Mouse (Mus musculus) hindbrain, embryonic 10.5 days (tissue): ENCODE data around the gene Itgb1. TPM values are rescaled to one million over a fixed set of nuclear protein-coding genes. Genes with fewer than 3 reads are reported as not detected.

ENCODE experiments used
- DNase-seq: peaks from one replicate; pipeline ENCODE4 v3.0.0-alpha.2; 2017; ENCODE audit warnings: low spot score
- H3K27ac ChIP-seq: fragments of 300-500 bp; sonication (generic); 2 replicates; pipeline ENCODE4 v1.5.1; 2016; ENCODE audit warnings: mild to moderate bottlenecking, moderate library complexity
- H3K27me3 ChIP-seq: fragments of 300-500 bp; sonication (generic); 2 replicates; pipeline ENCODE4 v1.6.1; 2016; ENCODE audit warnings: mild to moderate bottlenecking; ENCODE audit not compliant: poor library complexity, insufficient read depth, severe bottlenecking
- H3K36me3 ChIP-seq: fragments of 300-500 bp; sonication (generic); 2 replicates; pipeline ENCODE4 v1.6.1; 2016; ENCODE audit warnings: mild to moderate bottlenecking, moderate library complexity
- H3K4me1 ChIP-seq: fragments of 300-500 bp; sonication (generic); replicated peaks from 2 replicates; pipeline ENCODE4 v1.6.1; 2016; ENCODE audit warnings: mild to moderate bottlenecking
- H3K4me3 ChIP-seq: fragments of 300-500 bp; sonication (generic); 2 replicates; pipeline ENCODE4 v1.5.1; 2016; ENCODE audit warnings: mild to moderate bottlenecking, moderate library complexity
- H3K9me3 ChIP-seq: fragments of 300-500 bp; sonication (generic); 2 replicates; pipeline ENCODE4 v1.6.1; 2016; ENCODE audit warnings: mild to moderate bottlenecking, moderate library complexity
- WGBS: fragments of 180-500 bp; shearing (Covaris S2); methylation state at CpG from one replicate; pipeline ENCODE4 v1.1.7; 2016; 5-methylcytosine and 5-hydroxymethylcytosine counted together
- polyA plus RNA-seq: library from polyadenylated mRNA; unstranded; fragments of >200 nt; fragmentation: Nextera tagmentation; extraction: Ambion mirVana; gene quantifications from 2 replicates; pipeline ENCODE4 v1.2.1, GENCODE M21; 2016

The Itgb1 gene
- polyA plus RNA-seq, 1 experiment from 2014 or later: 110 TPM

- Histone ChIP-seq H3K27ac (no peak overlapping the region), H3K4me3 (no peak overlapping the region), H3K9me3 (no peaks in the 10 kb centered on the region), H3K4me1 (no peaks in the 10 kb centered on the region), H3K27me3 (no peaks in the 10 kb centered on the region), H3K36me3 (0 out of 2 replicates have a peak, but pooled peaks cover 3% of the 10 kb centered on the region)
- DNase-seq: no peak
- WGBS: 95% methylated on average over 1 of the region's 1 CpGs
Observed at GRCm38 (mm10) chr8:128696701-128697397, 11.4 kb downstream of the Itgb1 start.

- 88% methylated on average over 3 of the region's 3 CpGs for WGBS
- no peak overlapping the region for H3K27ac ChIP-seq
Observed at GRCm38 (mm10) chr8:128697945-128698344, 12.5 kb downstream of the Itgb1 start.

GRCm38 (mm10) chr8:128704376-128704775 is 18.9 kb downstream of the Itgb1 start:
- no peak for DNase-seq
- Histone ChIP-seq H3K36me3 (peaks cover 34% of the 10 kb centered on the region), H3K4me3 (no peak overlapping the region), H3K4me1 (no peaks in the 10 kb centered on the region), H3K9me3 (no peaks in the 10 kb centered on the region), H3K27ac (no peak overlapping the region), H3K27me3 (no peaks in the 10 kb centered on the region)
- 82% methylated on average over 1 of the region's 1 CpGs for WGBS

More at GRCm38 (mm10) chr8:128697945-128698344, 12.5 kb downstream of the Itgb1 start:
- H3K36me3 ChIP-seq: 0 out of 2 replicates have a peak, but pooled peaks cover 3% of the 10 kb centered on the region
- H3K9me3 ChIP-seq: no peaks in the 10 kb centered on the region
- H3K27me3 ChIP-seq: no peaks in the 10 kb centered on the region
- H3K4me3 ChIP-seq: no peak overlapping the region
- H3K4me1 ChIP-seq: no peaks in the 10 kb centered on the region
- DNase-seq: no peak

- Histone ChIP-seq H3K4me3 (no peak overlapping the region), H3K9me3 (no peaks in the 10 kb centered on the region), H3K36me3 (peaks cover 36% of the 10 kb centered on the region), H3K27me3 (no peaks in the 10 kb centered on the region), H3K4me1 (no peaks in the 10 kb centered on the region), H3K27ac (no peak overlapping the region)
- WGBS: 93% methylated on average over 2 of the region's 2 CpGs
- no peak for DNase-seq
Observed at GRCm38 (mm10) chr8:128704836-128705235, 19.4 kb downstream of the Itgb1 start.

GRCm38 (mm10) chr8:128709261-128709660 is 23.8 kb downstream of the Itgb1 start:
- Histone ChIP-seq H3K9me3 (no peaks in the 10 kb centered on the region), H3K27me3 (no peaks in the 10 kb centered on the region), H3K4me3 (no peak overlapping the region), H3K27ac (no peak overlapping the region), H3K36me3 (peaks cover 80% of the 10 kb centered on the region), H3K4me1 (no peaks in the 10 kb centered on the region)
- 54% methylated on average over 3 of the region's 3 CpGs for WGBS
- peak; percentile 67 for DNase-seq

GRCm38 (mm10) chr8:128716184-128716583 is 30.7 kb downstream of the Itgb1 start:
- Histone ChIP-seq H3K4me1 (no peaks in the 10 kb centered on the region), H3K9me3 (no peaks in the 10 kb centered on the region), H3K36me3 (peaks cover 99% of the 10 kb centered on the region)

GRCm38 (mm10) chr8:128724819-128725218 is 39.4 kb downstream of the Itgb1 start:
- Histone ChIP-seq H3K27me3 (no peaks in the 10 kb centered on the region), H3K27ac (no peak overlapping the region), H3K9me3 (no peaks in the 10 kb centered on the region), H3K4me3 (no peak overlapping the region), H3K36me3 (peaks cover 92% of the 10 kb centered on the region), H3K4me1 (no peaks in the 10 kb centered on the region)
- peak; percentile 24 for DNase-seq
- WGBS: 76% methylated on average over 1 of the region's 1 CpGs

More at GRCm38 (mm10) chr8:128716184-128716583, 30.7 kb downstream of the Itgb1 start:
- DNase-seq: no peak
- no peak overlapping the region for H3K4me3 ChIP-seq
- no peaks in the 10 kb centered on the region for H3K27me3 ChIP-seq
- no peak overlapping the region for H3K27ac ChIP-seq

GRCm38 (mm10) chr8:128727213-128727612 is 41.8 kb downstream of the Itgb1 start:
- H3K4me3 ChIP-seq: no peak overlapping the region
- H3K27ac ChIP-seq: no peak overlapping the region
- no peaks in the 10 kb centered on the region for H3K27me3 ChIP-seq
- 69% methylated on average over 1 of the region's 1 CpGs for WGBS
- DNase-seq: no peak
- peaks cover 87% of the 10 kb centered on the region for H3K36me3 ChIP-seq
- H3K9me3 ChIP-seq: no peaks in the 10 kb centered on the region
- H3K4me1 ChIP-seq: peaks cover 10% of the 10 kb centered on the region

GRCm38 (mm10) chr8:128732254-128732653 is 46.8 kb downstream of the Itgb1 start:
- 28% methylated on average over 2 of the region's 2 CpGs for WGBS
- no peaks in the 10 kb centered on the region for H3K27me3 ChIP-seq
- DNase-seq: peak; percentile 58
- H3K36me3 ChIP-seq: peaks cover 88% of the 10 kb centered on the region
- no peak overlapping the region for H3K4me3 ChIP-seq
- H3K27ac ChIP-seq: no peak overlapping the region
- peaks cover 18% of the 10 kb centered on the region for H3K4me1 ChIP-seq
- H3K9me3 ChIP-seq: no peaks in the 10 kb centered on the region

GRCm38 (mm10) chr8:128734118-128734517 is 48.7 kb downstream of the Itgb1 start:
- DNase-seq: no peak
- H3K27ac ChIP-seq: no peak overlapping the region

GRCm38 (mm10) chr8:128735692-128736091 is 50.2 kb downstream of the Itgb1 start:
- Histone ChIP-seq H3K36me3 (peaks cover 90% of the 10 kb centered on the region), H3K4me1 (peaks cover 18% of the 10 kb centered on the region), H3K9me3 (no peaks in the 10 kb centered on the region), H3K4me3 (no peak overlapping the region), H3K27me3 (no peaks in the 10 kb centered on the region), H3K27ac (no peak overlapping the region)
- DNase-seq: no peak
- 94% methylated on average over 3 of the region's 3 CpGs for WGBS

More at GRCm38 (mm10) chr8:128734118-128734517, 48.7 kb downstream of the Itgb1 start:
- peaks cover 90% of the 10 kb centered on the region for H3K36me3 ChIP-seq
- H3K4me1 ChIP-seq: peaks cover 18% of the 10 kb centered on the region
- 97% methylated on average over 3 of the region's 3 CpGs for WGBS
- H3K4me3 ChIP-seq: no peak overlapping the region
- H3K27me3 ChIP-seq: no peaks in the 10 kb centered on the region
- H3K9me3 ChIP-seq: no peaks in the 10 kb centered on the region
